Mouse (Mus musculus): Measurements from ENCODE around the gene Prr3. TPM values are rescaled to one million over a fixed set of nuclear protein-coding genes. Genes with fewer than 3 reads are reported as not detected.

Prr3 gene
- polyA plus RNA-seq, 1 experiment from 2014 or later: 43.3 TPM

GRCm38 (mm10) chr17:35930627-35931026, 49.4 kb downstream of the Prr3 start:
- no peaks in the 10 kb centered on the region for H3K9me3 ChIP-seq (ENCODE audit: control insufficient read depth, low read length)
- no peak overlapping the region for H3K4me2 ChIP-seq
- H3K9ac ChIP-seq (ENCODE audit: low read length): no peak overlapping the region
- no peak overlapping the region for H3K27ac ChIP-seq (ENCODE audit: low read depth, low read length)
- H3K27me3 ChIP-seq (ENCODE audit: control insufficient read depth, insufficient read depth, low read length): no peaks in the 10 kb centered on the region
- ATAC-seq (ENCODE audit: low FRiP score) (no peak), DNase-seq (ENCODE audit: low spot score, missing footprints) (no peak)
- WGBS: 95% methylated on average over 12 of the region's 12 CpGs
- no peak overlapping the region for H3K4me3 ChIP-seq (ENCODE audit: low read depth, low read length)
- peaks cover 34% of the 10 kb centered on the region for H3K36me3 ChIP-seq (ENCODE audit: control insufficient read depth, insufficient read depth, low read length)
- no peaks in the 10 kb centered on the region for H3K4me1 ChIP-seq (ENCODE audit: control insufficient read depth, insufficient read depth, low read length)

GRCm38 (mm10) chr17:35929534-35929933, 50.5 kb downstream of the Prr3 start:
- H3K4me2 ChIP-seq: no peak overlapping the region
- DNase-seq (ENCODE audit: low spot score, missing footprints): no peak
- H3K27me3 ChIP-seq (ENCODE audit: control insufficient read depth, insufficient read depth, low read length): no peaks in the 10 kb centered on the region
- H3K4me3 ChIP-seq (ENCODE audit: low read depth, low read length): no peak overlapping the region
- H3K4me1 ChIP-seq (ENCODE audit: control insufficient read depth, insufficient read depth, low read length): no peaks in the 10 kb centered on the region
- no peaks in the 10 kb centered on the region for H3K9me3 ChIP-seq (ENCODE audit: control insufficient read depth, low read length)
- 100% methylated on average over 2 of the region's 2 CpGs for WGBS
- ATAC-seq (ENCODE audit: low FRiP score): no peak
- H3K27ac ChIP-seq (ENCODE audit: low read depth, low read length): no peak overlapping the region
- H3K9ac ChIP-seq (ENCODE audit: low read length): no peak overlapping the region
- peaks cover 41% of the 10 kb centered on the region for H3K36me3 ChIP-seq (ENCODE audit: control insufficient read depth, insufficient read depth, low read length)

- no peak overlapping the region for H3K4me3 ChIP-seq (ENCODE audit: low read depth, low read length)
- 91% methylated on average over 1 of the region's 1 CpGs for whole genome bisulfite sequencing
- no peaks in the 10 kb centered on the region for H3K27me3 ChIP-seq (ENCODE audit: control insufficient read depth, insufficient read depth, low read length)
- no peak overlapping the region for H3K27ac ChIP-seq (ENCODE audit: low read depth, low read length)
- H3K36me3 ChIP-seq (ENCODE audit: control insufficient read depth, insufficient read depth, low read length): peaks cover 53% of the 10 kb centered on the region
- H3K9ac ChIP-seq (ENCODE audit: low read length): no peak overlapping the region
- no peaks in the 10 kb centered on the region for H3K9me3 ChIP-seq (ENCODE audit: control insufficient read depth, low read length)
- no peaks in the 10 kb centered on the region for H3K4me1 ChIP-seq (ENCODE audit: control insufficient read depth, insufficient read depth, low read length)
- DNase-seq (ENCODE audit: low spot score, missing footprints) (no peak), ATAC-seq (ENCODE audit: low FRiP score) (no peak)
- H3K4me2 ChIP-seq: no peak overlapping the region
These were observed 52.6 kb downstream of the Prr3 start for GRCm38 (mm10) chr17:35927471-35927870.

GRCm38 (mm10) chr17:35923281-35923680, 56.8 kb downstream of the Prr3 start:
- H3K27me3 ChIP-seq (ENCODE audit: control insufficient read depth, insufficient read depth, low read length): no peaks in the 10 kb centered on the region
- DNase-seq (ENCODE audit: low spot score, missing footprints): no peak
- ATAC-seq (ENCODE audit: low FRiP score): no peak
- peaks cover 17% of the 10 kb centered on the region for H3K4me1 ChIP-seq (ENCODE audit: control insufficient read depth, insufficient read depth, low read length)
- 94% methylated on average over 4 of the region's 4 CpGs for WGBS
- no peaks in the 10 kb centered on the region for H3K9me3 ChIP-seq (ENCODE audit: control insufficient read depth, low read length)
- no peak overlapping the region for H3K27ac ChIP-seq (ENCODE audit: low read depth, low read length)
- no peak overlapping the region for H3K9ac ChIP-seq (ENCODE audit: low read length)
- H3K36me3 ChIP-seq (ENCODE audit: control insufficient read depth, insufficient read depth, low read length): peaks cover 34% of the 10 kb centered on the region
- no peak overlapping the region for H3K4me2 ChIP-seq
- no peak overlapping the region for H3K4me3 ChIP-seq (ENCODE audit: low read depth, low read length)

DNA sequence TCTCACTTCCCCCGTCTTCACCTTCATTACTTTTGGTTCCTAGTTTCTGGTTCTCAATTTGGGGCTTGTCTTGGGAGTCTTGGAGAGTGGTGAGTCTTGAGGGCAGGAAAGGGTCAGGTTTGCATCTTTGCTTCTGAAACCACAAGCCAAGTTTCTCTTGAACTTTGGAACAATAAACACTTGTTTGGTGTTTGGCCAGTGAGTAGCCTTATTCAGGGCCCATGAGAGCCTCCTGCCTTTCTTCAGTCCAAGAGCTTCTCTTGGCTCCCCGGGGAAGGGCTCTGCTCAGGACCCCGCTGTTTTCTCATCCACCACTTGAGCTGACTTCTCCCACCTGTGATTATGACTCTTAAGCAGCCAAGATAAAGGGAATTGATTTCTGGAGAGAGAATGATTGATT, 57.5 kb downstream of the Prr3 start:
- ATAC-seq (ENCODE audit: low FRiP score) (no peak), DNase-seq (ENCODE audit: low spot score, missing footprints) (no peak)
- no peak overlapping the region for H3K9ac ChIP-seq (ENCODE audit: low read length)
- H3K27me3 ChIP-seq (ENCODE audit: control insufficient read depth, insufficient read depth, low read length): no peaks in the 10 kb centered on the region
- H3K9me3 ChIP-seq (ENCODE audit: control insufficient read depth, low read length): no peaks in the 10 kb centered on the region
- H3K4me1 ChIP-seq (ENCODE audit: control insufficient read depth, insufficient read depth, low read length): peaks cover 17% of the 10 kb centered on the region
- H3K4me3 ChIP-seq (ENCODE audit: low read depth, low read length): no peak overlapping the region
- peaks cover 29% of the 10 kb centered on the region for H3K36me3 ChIP-seq (ENCODE audit: control insufficient read depth, insufficient read depth, low read length)
- WGBS: 94% methylated on average over 3 of the region's 3 CpGs
- no peak overlapping the region for H3K27ac ChIP-seq (ENCODE audit: low read depth, low read length)
- no peak overlapping the region for H3K4me2 ChIP-seq

MicroRNA genes within 50 kb of the gene (microRNA counts, 519-probe panel; counts per million panel counts)
- microRNA mmu-miR-877: not detected

Small RNAs within 50 kb of the gene (microRNA-seq; reads per million reads assigned to microRNA genes)
- gene Mir877: 234 reads per million, percentile 65 among the genes with 10 or more reads in this experiment

Other genes with a start within 250 kb of the Prr3 start
- 2.5 and 4.0 TPM in 2 replicates for gene Ier3, start 158.6 kb downstream of the Prr3 start, polyA plus RNA-seq (2014; fragmentation: Nextera tagmentation; extraction: Ambion mirVana)
- gene Flot1, start 157.0 kb downstream of the Prr3 start, polyA plus RNA-seq (2014; fragmentation: Nextera tagmentation; extraction: Ambion mirVana): 46.9 and 47.4 TPM in 2 replicates
- 1,522 and 1,543 TPM in 2 replicates for gene Tubb5, start 141.9 kb downstream of the Prr3 start, polyA plus RNA-seq (2014; fragmentation: Nextera tagmentation; extraction: Ambion mirVana)
- 19.4 and 21.5 TPM in 2 replicates for gene Mdc1, start 138.7 kb downstream of the Prr3 start, polyA plus RNA-seq (2014; fragmentation: Nextera tagmentation; extraction: Ambion mirVana)
- gene Nrm, start 118.9 kb downstream of the Prr3 start, polyA plus RNA-seq (2014; fragmentation: Nextera tagmentation; extraction: Ambion mirVana): 59.8 and 61.0 TPM in 2 replicates
- gene Ppp1r18, start 114.6 kb downstream of the Prr3 start, polyA plus RNA-seq (2014; fragmentation: Nextera tagmentation; extraction: Ambion mirVana): 24.1 and 25.2 TPM in 2 replicates
- 39.0 and 43.6 TPM in 2 replicates for gene Dhx16, start 100.4 kb downstream of the Prr3 start, polyA plus RNA-seq (2014; fragmentation: Nextera tagmentation; extraction: Ambion mirVana)
- gene 2310061I04Rik, start 82.8 kb downstream of the Prr3 start, polyA plus RNA-seq (2014; fragmentation: Nextera tagmentation; extraction: Ambion mirVana): 22.7 and 23.3 TPM in 2 replicates
- gene Atat1, start 70.2 kb downstream of the Prr3 start, polyA plus RNA-seq (2014; fragmentation: Nextera tagmentation; extraction: Ambion mirVana): 158 and 168 TPM in 2 replicates
- 57.1 and 61.8 TPM in 2 replicates for gene Mrps18b, start 63.8 kb downstream of the Prr3 start, polyA plus RNA-seq (2014; fragmentation: Nextera tagmentation; extraction: Ambion mirVana)
- gene Ppp1r10, start 63.8 kb downstream of the Prr3 start, polyA plus RNA-seq (2014; fragmentation: Nextera tagmentation; extraction: Ambion mirVana): 44.3 TPM in 2 replicates
- 118 and 119 TPM in 2 replicates for gene Abcf1, start 10.5 kb downstream of the Prr3 start, polyA plus RNA-seq (2014; fragmentation: Nextera tagmentation; extraction: Ambion mirVana)
- 26.0 and 30.6 TPM in 2 replicates for gene Gnl1, start 385 bp downstream of the Prr3 start, polyA plus RNA-seq (2014; fragmentation: Nextera tagmentation; extraction: Ambion mirVana)
- gene H2-T24, start 40.3 kb upstream of the Prr3 start, polyA plus RNA-seq (2014; fragmentation: Nextera tagmentation; extraction: Ambion mirVana): 3.1 TPM in 2 replicates
- gene H2-T23, start 52.6 kb upstream of the Prr3 start, polyA plus RNA-seq (2014; fragmentation: Nextera tagmentation; extraction: Ambion mirVana): 3.2 and 3.3 TPM in 2 replicates
- gene H2-T22, start 62.5 kb upstream of the Prr3 start, polyA plus RNA-seq (2014; fragmentation: Nextera tagmentation; extraction: Ambion mirVana): 7.3 and 7.6 TPM in 2 replicates
- not detected in 2 replicates for gene Gm6034, start 62.7 kb upstream of the Prr3 start, polyA plus RNA-seq (2014; fragmentation: Nextera tagmentation; extraction: Ambion mirVana)
- not detected in 2 replicates for gene Gm11127, start 78.1 kb upstream of the Prr3 start, polyA plus RNA-seq (2014; fragmentation: Nextera tagmentation; extraction: Ambion mirVana)
- gene Gm19684, start 141.4 kb upstream of the Prr3 start, polyA plus RNA-seq (2014; fragmentation: Nextera tagmentation; extraction: Ambion mirVana): not detected in 2 replicates
- not detected in 2 replicates for gene Gm7030, start 149.2 kb upstream of the Prr3 start, polyA plus RNA-seq (2014; fragmentation: Nextera tagmentation; extraction: Ambion mirVana)
- 0.16 TPM in 1 of 2 replicates, not detected in the other for gene Gm8909, start 188.3 kb upstream of the Prr3 start, polyA plus RNA-seq (2014; fragmentation: Nextera tagmentation; extraction: Ambion mirVana)
- gene H2-T3, start 210.1 kb upstream of the Prr3 start, polyA plus RNA-seq (2014; fragmentation: Nextera tagmentation; extraction: Ambion mirVana): not detected in 2 replicates